Mouse (Mus musculus): ENCODE data around the gene Katnb1.

The Katnb1 gene

DNA sequence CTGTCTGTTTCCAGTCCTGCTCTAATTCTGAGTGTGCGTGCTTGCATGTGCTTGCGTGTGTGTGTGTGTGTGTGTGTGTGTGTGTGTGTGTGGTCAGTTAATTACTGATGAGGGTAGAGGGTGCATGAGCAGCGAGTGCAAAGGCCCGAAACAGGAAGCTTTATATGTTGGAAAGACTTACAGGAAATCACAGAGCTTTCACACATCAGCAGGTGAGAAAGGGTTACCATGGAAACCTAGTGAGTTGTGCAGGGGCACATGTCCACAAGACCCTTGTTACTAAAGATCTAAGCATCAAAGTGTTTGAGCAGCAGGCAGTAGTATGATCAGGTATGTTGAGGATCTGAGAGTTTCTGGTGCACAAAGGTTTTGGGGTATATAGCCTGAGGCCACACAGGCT, 3.3 kb downstream of the Katnb1 start:
- in situ Hi-C loops (cut with MboI; ENCODE audit: low sequenced_read_pairs), result no loop called here

- in situ Hi-C loops (cut with MboI; ENCODE audit: low sequenced_read_pairs), result no loop called here
Measured at GRCm38 (mm10) chr8:95084744-95085431, 3.9 kb downstream of the Katnb1 start.

- in situ Hi-C loops (cut with MboI; ENCODE audit: low sequenced_read_pairs), result no loop called here
Measured at GRCm38 (mm10) chr8:95085432-95086141, 4.6 kb downstream of the Katnb1 start.

GRCm38 (mm10) chr8:95093574-95093973, 12.6 kb downstream of the Katnb1 start:
- in situ Hi-C loops (cut with MboI; ENCODE audit: low sequenced_read_pairs), result no loop called here

DNA sequence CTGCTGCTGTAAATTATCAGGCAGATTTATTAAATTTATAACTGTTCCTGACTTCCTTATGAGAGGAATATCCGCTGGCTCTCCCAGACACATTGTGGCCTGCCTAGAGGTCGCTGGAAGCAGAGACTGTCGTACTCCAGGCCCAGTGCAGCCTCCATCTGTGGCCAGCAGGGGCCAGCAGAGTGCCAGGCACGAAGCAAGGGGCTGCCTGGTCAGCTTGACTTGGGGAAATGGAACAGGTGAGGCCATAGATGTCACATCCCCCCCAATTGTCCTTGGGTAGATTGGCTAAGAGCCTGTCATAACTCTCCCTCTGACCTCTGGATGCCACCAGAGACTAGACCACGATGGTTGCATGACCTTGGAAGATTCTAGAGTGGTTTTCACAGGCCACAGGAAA, 18.0 kb downstream of the Katnb1 start:
- in situ Hi-C loops (cut with MboI; ENCODE audit: low sequenced_read_pairs), result no loop called here

DNA sequence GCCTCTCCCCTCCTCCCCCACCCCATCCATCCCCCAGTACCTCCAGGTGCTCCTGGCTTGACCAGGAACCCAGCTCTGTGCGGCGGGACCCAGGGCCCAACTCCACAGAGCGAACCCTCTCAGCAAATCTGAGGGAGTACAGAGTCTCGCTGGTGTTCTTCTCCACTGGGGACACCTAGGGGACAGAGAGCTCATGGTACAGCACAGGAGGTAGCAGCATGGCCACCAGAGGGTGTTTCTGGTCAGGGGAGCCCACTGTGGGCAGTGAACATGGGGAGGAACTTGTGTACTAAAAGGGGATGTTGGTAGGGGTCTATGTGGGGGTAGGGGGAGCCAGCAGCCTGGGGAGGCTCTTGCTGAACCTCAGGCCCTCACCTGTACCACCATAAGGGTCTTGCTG, 21.0 kb downstream of the Katnb1 start:
- in situ Hi-C loops (cut with MboI; ENCODE audit: low sequenced_read_pairs), result no loop called here

GRCm38 (mm10) chr8:95107306-95107705, 26.3 kb downstream of the Katnb1 start:
- in situ Hi-C loops (cut with MboI; ENCODE audit: low sequenced_read_pairs), result no loop called here

- in situ Hi-C loops (cut with MboI; ENCODE audit: low sequenced_read_pairs), result no loop called here
Measured at GRCm38 (mm10) chr8:95112594-95112993, 31.6 kb downstream of the Katnb1 start.

DNA sequence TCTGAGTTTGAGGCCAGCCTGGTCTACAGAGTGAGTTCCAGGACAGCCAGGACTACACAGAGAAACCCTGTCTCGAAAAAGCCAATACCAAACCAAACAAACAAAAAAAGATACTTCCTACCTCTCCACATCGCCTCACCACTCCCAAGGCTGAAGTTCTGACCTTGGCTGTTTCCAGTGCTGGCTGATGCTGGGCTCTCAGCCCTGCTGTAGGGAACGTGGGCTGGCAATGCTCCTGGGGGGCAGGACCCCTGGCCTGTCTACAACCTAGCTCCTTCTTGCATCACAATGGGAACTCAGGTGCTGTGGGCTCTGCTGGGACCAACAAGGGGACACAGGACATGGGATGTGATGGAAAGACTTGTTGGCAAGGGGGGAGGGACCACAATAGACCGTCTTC, 32.1 kb downstream of the Katnb1 start:
- in situ Hi-C loops (cut with MboI; ENCODE audit: low sequenced_read_pairs), result no loop called here

GRCm38 (mm10) chr8:95113750-95114149, 32.8 kb downstream of the Katnb1 start:
- in situ Hi-C loops (cut with MboI; ENCODE audit: low sequenced_read_pairs), result no loop called here

GRCm38 (mm10) chr8:95123455-95123854, 42.5 kb downstream of the Katnb1 start:
- in situ Hi-C loops (cut with MboI; ENCODE audit: low sequenced_read_pairs), result loop anchor here (10.0 kb wide), 1 partner anchor 81 kb away; the partner anchor contains the start of gene Kifc3

DNA sequence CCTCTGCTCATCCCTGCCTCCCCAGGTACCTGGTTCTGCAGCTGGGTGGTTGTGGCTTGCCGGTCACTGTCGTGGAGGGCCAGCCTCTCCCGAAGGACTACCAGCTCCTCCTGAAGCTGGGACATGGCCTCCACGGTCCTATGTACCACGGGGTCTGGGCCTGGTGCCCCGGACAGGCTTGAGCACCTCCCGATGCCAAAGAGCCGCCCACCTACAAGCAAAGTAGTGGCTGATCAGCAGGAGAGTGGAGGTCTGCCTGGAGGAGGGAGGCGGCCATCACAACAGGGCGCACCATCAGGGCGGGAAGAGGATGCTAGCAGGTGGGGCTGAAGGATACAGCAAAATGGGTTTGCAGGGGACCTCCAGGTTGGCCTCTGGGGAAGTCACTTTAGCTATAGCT, 45.5 kb downstream of the Katnb1 start:
- in situ Hi-C loops (cut with MboI; ENCODE audit: low sequenced_read_pairs), result loop anchor here (10.0 kb wide), 1 partner anchor 78 kb away; the partner anchor contains the start of gene Kifc3

DNA sequence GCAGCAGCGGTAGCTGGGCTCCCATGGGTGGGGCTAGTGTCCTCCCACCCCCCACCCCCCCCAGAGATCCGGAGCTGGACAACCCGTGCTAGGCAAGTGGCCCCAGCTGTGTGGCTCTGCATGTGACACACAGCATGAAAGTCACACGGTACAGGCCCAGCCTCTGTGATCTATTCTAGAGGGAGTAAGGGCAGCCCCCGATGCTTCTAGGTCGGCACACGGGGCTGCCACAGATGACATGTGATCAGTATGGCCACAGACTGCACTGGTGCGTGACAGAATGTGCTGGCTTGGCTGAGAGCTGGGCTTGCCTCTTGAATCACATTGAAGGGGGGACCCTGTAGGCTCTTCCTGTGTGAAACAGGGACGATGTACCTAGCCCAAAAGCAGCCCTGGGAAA, 46.7 kb downstream of the Katnb1 start:
- in situ Hi-C loops (cut with MboI; ENCODE audit: low sequenced_read_pairs), result loop anchor here (10.0 kb wide), 1 partner anchor 77 kb away; the partner anchor contains the start of gene Kifc3

DNA sequence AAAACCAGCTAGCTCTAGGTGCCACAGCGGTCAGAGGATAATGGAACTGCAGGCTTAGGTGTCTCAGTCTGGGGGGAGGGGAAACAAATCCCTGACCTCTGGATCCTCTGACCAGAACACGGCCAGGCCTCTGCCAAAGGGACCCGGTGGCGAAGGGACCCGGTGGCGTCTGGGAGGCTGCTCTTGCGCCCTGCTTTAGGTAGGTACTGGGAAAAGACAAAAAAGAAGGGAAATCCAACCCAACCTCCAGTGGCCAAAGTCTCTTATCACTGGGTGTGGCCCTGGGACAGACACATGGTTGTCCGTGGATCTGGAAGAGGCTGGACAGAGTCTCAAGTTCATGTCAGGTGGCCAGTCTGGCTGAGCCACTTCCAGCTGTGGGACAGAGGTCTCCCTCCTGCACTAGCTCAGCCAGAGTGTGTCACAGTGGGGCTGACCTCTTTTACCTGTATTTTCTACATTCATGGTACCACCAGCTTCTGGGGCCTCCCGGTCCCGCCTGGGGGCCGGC, 47.8 kb downstream of the Katnb1 start:
- in situ Hi-C loops (cut with MboI; ENCODE audit: low sequenced_read_pairs), result loop anchor here (10.0 kb wide), 1 partner anchor 76 kb away; the partner anchor contains the start of gene Kifc3

DNA sequence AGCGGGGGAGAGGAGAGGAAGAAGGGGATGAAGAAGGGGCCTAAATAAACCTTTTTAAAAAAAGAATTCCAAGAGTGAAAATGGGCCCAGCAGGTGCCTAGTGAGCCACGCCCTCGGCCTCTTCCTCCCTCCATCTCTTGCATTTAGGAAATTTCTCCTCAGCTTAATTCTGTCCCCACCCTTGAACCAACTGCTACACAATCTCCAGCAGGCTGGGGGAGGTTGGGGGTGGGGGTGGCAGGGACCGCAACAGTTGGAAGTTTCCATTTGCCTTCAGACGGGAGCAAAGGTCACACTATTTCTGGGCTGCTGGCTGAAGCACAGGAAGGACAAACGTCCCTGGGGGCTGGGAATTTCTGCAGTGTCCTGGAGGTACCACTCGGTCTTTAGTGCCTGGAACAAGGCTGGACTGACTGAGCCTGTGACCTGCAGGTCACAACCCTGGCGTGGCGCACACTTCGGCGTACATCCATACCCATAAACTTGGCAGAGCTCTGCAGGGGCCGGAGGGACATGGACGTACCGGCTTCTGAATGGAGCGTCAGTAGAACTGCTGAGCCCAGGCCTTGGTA, 50.1 kb downstream of the Katnb1 start:
- in situ Hi-C loops (cut with MboI; ENCODE audit: low sequenced_read_pairs), result no loop called here

GRCm38 (mm10) chr8:95131983-95132382, 51.0 kb downstream of the Katnb1 start:
- in situ Hi-C loops (cut with MboI; ENCODE audit: low sequenced_read_pairs), result no loop called here

DNA sequence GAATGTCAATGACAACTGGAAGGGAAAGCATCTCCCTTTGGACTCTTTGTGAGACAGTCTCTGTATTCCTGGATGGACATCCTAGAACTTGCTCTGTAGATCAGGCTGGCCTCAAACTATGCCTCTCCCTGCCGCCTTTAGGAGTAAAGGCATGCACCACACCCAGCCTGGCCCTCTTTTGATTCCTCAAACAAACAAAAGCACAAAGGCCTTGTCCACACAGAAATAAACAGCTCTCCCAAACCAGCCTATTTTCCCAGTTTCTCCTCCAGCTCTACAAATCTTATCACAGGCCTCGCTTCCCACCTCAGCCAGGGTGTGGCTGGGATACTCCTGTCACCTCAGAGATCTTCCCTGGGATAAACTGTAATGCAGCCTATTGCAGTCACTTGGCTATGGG, 53.2 kb downstream of the Katnb1 start:
- in situ Hi-C loops (cut with MboI; ENCODE audit: low sequenced_read_pairs), result no loop called here

GRCm38 (mm10) chr8:95135242-95135641, 54.3 kb downstream of the Katnb1 start:
- in situ Hi-C loops (cut with MboI; ENCODE audit: low sequenced_read_pairs), result no loop called here

GRCm38 (mm10) chr8:95136218-95136617, 55.2 kb downstream of the Katnb1 start:
- in situ Hi-C loops (cut with MboI; ENCODE audit: low sequenced_read_pairs), result no loop called here

DNA sequence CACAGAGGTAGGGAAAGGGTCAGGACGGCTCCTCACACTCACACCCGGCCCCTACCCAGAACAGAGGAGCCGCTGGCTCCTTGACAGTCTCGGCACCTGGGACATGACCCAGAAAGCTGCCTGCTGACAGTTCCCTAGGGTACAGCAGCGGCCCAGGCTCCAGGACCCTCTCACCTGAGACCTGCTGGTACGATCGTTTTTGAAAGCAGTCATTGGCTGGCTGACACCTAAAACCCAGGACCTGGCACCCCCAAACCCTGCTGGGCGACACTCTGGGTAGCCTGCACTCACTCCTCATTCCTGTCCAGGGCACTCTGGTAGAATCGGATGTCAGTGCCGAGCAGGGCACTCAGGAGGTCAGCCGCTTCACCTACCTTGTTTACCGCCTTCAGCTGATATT, 56.2 kb downstream of the Katnb1 start:
- in situ Hi-C loops (cut with MboI; ENCODE audit: low sequenced_read_pairs), result no loop called here

DNA sequence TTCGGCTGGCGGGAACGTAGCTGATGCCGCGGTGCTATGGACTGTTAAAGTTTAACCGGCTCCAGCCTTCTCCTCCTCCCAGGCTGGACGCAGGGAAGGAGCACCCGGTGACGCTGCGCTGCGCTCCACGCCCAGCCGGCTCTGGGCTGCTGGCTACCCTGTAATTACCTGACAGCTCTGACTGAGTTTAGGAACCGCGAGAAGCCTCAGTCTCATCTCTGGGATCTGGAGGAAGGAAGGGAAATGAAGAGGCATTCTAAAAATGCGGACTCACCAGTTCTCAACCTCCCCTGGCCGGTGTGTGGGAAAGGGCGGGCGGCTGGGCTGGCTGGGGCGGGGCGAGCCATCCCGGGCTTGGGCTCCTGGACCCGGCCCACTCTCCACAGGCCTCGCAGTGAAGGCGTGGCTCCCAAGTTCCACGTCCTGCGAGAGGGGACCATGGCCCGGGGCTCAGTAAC, 56.7 kb downstream of the Katnb1 start:
- in situ Hi-C loops (cut with MboI; ENCODE audit: low sequenced_read_pairs), result no loop called here
